Mouse (Mus musculus) thymus, adult 2 months (tissue): Measurements from ENCODE around the gene Ift52.

Source experiments
- CTCF ChIP-seq: fragments of 200-500 bp; IDR thresholded peaks from 2 replicates; pipeline ENCODE4 v1.5.1; 2012; ENCODE audit warnings: mild to moderate bottlenecking, control low read depth, low read length, moderate library complexity, borderline replicate concordance; ENCODE audit not compliant: control insufficient read depth, poor library complexity, insufficient read depth; ENCODE audit errors: extremely low read depth
- POLR2A ChIP-seq: fragments of 200-500 bp; IDR thresholded peaks from 2 replicates; pipeline ENCODE4 v1.6.1; 2012; ENCODE audit warnings: mild to moderate bottlenecking, low read length, control low read depth, moderate library complexity; ENCODE audit not compliant: control insufficient read depth, poor library complexity, insufficient read depth; ENCODE audit errors: extremely low read depth

DNA sequence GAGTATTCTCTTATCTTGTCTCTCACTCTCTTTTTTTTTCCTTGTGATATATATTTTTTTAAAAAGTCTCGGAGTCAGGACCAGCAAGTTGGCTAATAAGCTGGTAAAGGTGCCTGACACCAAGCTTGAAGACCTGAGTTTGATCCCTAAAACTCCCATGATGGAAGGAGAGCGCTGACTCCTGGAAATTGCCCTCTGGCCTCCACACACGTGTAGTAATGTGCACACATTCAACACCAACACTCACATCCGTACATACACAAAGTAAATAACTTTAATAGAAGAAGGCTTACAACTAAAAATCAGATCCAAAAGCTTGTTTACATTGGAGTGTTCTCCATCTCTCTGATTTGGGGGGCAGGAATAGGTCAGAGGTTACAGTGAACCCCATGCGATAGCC lies 43.9 kb upstream of the Ift52 start:
- no peak for TF ChIP-seq POLR2A
- no peak for TF ChIP-seq CTCF
